Mouse (Mus musculus) CH12.LX (cell line): ENCODE data around the gene Cecr2. TPM values are rescaled to one million over a fixed set of nuclear protein-coding genes. Genes with fewer than 3 reads are reported as not detected.

ENCODE experiments used
- DNase-seq: peaks from one replicate; pipeline ENCODE4 v3.0.0-alpha.2; 2013; ENCODE audit errors: extremely low read depth
- H3K27ac ChIP-seq: 2 replicates; pipeline ENCODE4 v1.5.1; 2012; ENCODE audit warnings: low read depth, mild to moderate bottlenecking, control low read depth, moderate library complexity; ENCODE audit not compliant: insufficient read depth
- H3K27me3 ChIP-seq: replicated peaks from 2 replicates; pipeline ENCODE3; 2012; ENCODE audit warnings: inconsistent platforms
- H3K36me3 ChIP-seq, 2 experiments: replicated peaks in 1 of 2; 2 replicates each; pipeline versions ENCODE3 to v1.6.1; 2012; ENCODE audit warnings: inconsistent platforms in 1 of 2, low read length in 1 of 2, mild to moderate bottlenecking in 1 of 2, mixed read lengths in 1 of 2, moderate library complexity in 1 of 2; ENCODE audit not compliant: control insufficient read depth in 1 of 2, insufficient read depth in 1 of 2
- H3K4me1 ChIP-seq, 2 experiments: 2 replicates each; pipeline ENCODE4 v1.6.1; 2012; ENCODE audit warnings: inconsistent platforms in 1 of 2, moderate library complexity in 1 of 2; ENCODE audit not compliant: insufficient read depth in 2 of 2, control insufficient read depth in 1 of 2
- H3K4me2 ChIP-seq: 2 replicates; pipeline ENCODE4 v1.6.1; 2012; ENCODE audit warnings: low read depth, mild to moderate bottlenecking, control low read depth; ENCODE audit not compliant: poor library complexity, insufficient read depth, severe bottlenecking
- H3K4me3 ChIP-seq, 3 experiments: fragments of 150-350 bp in 1 of 3; sonication (generic) in 1 of 3; replicated peaks in 1 of 3; 2 replicates each; pipeline versions ENCODE3 to v1.5.1; 2011 to 2012; ENCODE audit warnings: low read depth in 2 of 3, low read length in 2 of 3, mild to moderate bottlenecking in 2 of 3, moderate library complexity in 2 of 3, control low read depth in 1 of 3, improper control_type of control experiment in 1 of 3, inconsistent platforms in 1 of 3, mixed read lengths in 1 of 3; ENCODE audit not compliant: poor library complexity in 1 of 3
- H3K79me2 ChIP-seq: replicated peaks from 2 replicates; pipeline ENCODE4 v1.6.1; 2012; ENCODE audit warnings: mild to moderate bottlenecking, moderate library complexity; ENCODE audit not compliant: control insufficient read depth, poor library complexity, insufficient read depth, severe bottlenecking; ENCODE audit errors: extremely low read depth
- H3K9ac ChIP-seq: 2 replicates; pipeline ENCODE4 v1.6.1; 2012; ENCODE audit warnings: low read depth, mild to moderate bottlenecking, control low read depth, moderate library complexity; ENCODE audit not compliant: insufficient read depth
- H3K9me3 ChIP-seq: replicated peaks from 2 replicates; pipeline ENCODE3; 2012; ENCODE audit warnings: low read length, inconsistent platforms, mixed read lengths
- BHLHE40 ChIP-seq: IDR thresholded peaks from 2 replicates; pipeline ENCODE4 v1.6.1; 2011; ENCODE audit warnings: mild to moderate bottlenecking, low read depth, low read length, improper control_type of control experiment
- CHD1 ChIP-seq: IDR thresholded peaks from 2 replicates; pipeline ENCODE4 v1.6.1; 2012; ENCODE audit warnings: low read depth, low read length, improper control_type of control experiment, inconsistent platforms
- CHD2 ChIP-seq: IDR thresholded peaks from 2 replicates; pipeline ENCODE4 v1.6.1; 2011; ENCODE audit warnings: low read length, improper control_type of control experiment
- EP300 ChIP-seq: IDR thresholded peaks from 2 replicates; pipeline ENCODE4 v1.6.1; 2011; ENCODE audit warnings: low read length, improper control_type of control experiment
- GABPA ChIP-seq: IDR thresholded peaks from 2 replicates; pipeline ENCODE4 v1.6.1; 2012; ENCODE audit warnings: low read depth, low read length, improper control_type of control experiment, inconsistent platforms; ENCODE audit not compliant: insufficient replicate concordance
- HCFC1 ChIP-seq: IDR thresholded peaks from 2 replicates; pipeline ENCODE4 v1.6.1; 2012; ENCODE audit warnings: low read depth, mild to moderate bottlenecking, inconsistent platforms, low read length, improper control_type of control experiment
- IRF4 ChIP-seq: IDR thresholded peaks from 2 replicates; pipeline ENCODE4 v1.6.1; 2014; ENCODE audit warnings: low read depth, mild to moderate bottlenecking, inconsistent platforms, low read length, improper control_type of control experiment
- JUN ChIP-seq: IDR thresholded peaks from 2 replicates; pipeline ENCODE4 v1.6.1; 2011; ENCODE audit warnings: low read depth, mild to moderate bottlenecking, low read length, improper control_type of control experiment, moderate library complexity; ENCODE audit not compliant: insufficient read depth
- JUND ChIP-seq: conservative IDR thresholded peaks from 2 replicates; pipeline ENCODE4 v1.6.1; 2011; ENCODE audit warnings: low read depth, low read length, improper control_type of control experiment
- KAT2A ChIP-seq: IDR thresholded peaks from 2 replicates; pipeline ENCODE4 v1.6.1; 2012; ENCODE audit warnings: low read length, improper control_type of control experiment, inconsistent platforms; ENCODE audit not compliant: insufficient replicate concordance
- MAFK ChIP-seq: IDR thresholded peaks from 2 replicates; pipeline ENCODE4 v1.6.1; 2011; ENCODE audit warnings: low read length, improper control_type of control experiment; ENCODE audit not compliant: insufficient replicate concordance
- MAX ChIP-seq: IDR thresholded peaks from 2 replicates; pipeline ENCODE4 v1.6.1; 2011; ENCODE audit warnings: low read length, improper control_type of control experiment
- MAZ ChIP-seq: IDR thresholded peaks from 2 replicates; pipeline ENCODE4 v1.6.1; 2012; ENCODE audit warnings: low read depth, mild to moderate bottlenecking, inconsistent platforms, low read length, improper control_type of control experiment, moderate library complexity
- MXI1 ChIP-seq: IDR thresholded peaks from 2 replicates; pipeline ENCODE4 v1.6.1; 2011; ENCODE audit warnings: mild to moderate bottlenecking, low read depth, low read length, improper control_type of control experiment
- MYC ChIP-seq: IDR thresholded peaks from 2 replicates; pipeline ENCODE4 v1.6.1; 2011; ENCODE audit warnings: low read depth, mild to moderate bottlenecking, improper control_type of control experiment, low read length
- NRF1 ChIP-seq: IDR thresholded peaks from 2 replicates; pipeline ENCODE4 v1.6.1; 2014; ENCODE audit warnings: low read depth, mild to moderate bottlenecking, inconsistent platforms, low read length, improper control_type of control experiment, moderate library complexity
- PAX5 ChIP-seq: IDR thresholded peaks from 2 replicates; pipeline ENCODE4 v1.6.1; 2012; ENCODE audit warnings: low read length, inconsistent platforms, mixed read lengths
- POLR2AphosphoS2 ChIP-seq: IDR thresholded peaks from 2 replicates; pipeline ENCODE4 v1.6.1; 2011; ENCODE audit warnings: low read depth, low read length, improper control_type of control experiment
- RAD21 ChIP-seq: IDR thresholded peaks from 2 replicates; pipeline ENCODE4 v1.6.1; 2011; ENCODE audit warnings: low read depth, mild to moderate bottlenecking, low read length, improper control_type of control experiment, moderate library complexity
- SIN3A ChIP-seq: IDR thresholded peaks from 2 replicates; pipeline ENCODE4 v1.6.1; 2012; ENCODE audit warnings: low read length, improper control_type of control experiment, inconsistent platforms
- SMC3 ChIP-seq: IDR thresholded peaks from 2 replicates; pipeline ENCODE4 v1.6.1; 2011; ENCODE audit warnings: low read depth, low read length, improper control_type of control experiment
- USF1 ChIP-seq: IDR thresholded peaks from 2 replicates; pipeline ENCODE4 v1.6.1; 2014; ENCODE audit warnings: low read depth, mild to moderate bottlenecking, inconsistent platforms, low read length, improper control_type of control experiment
- USF2 ChIP-seq: conservative IDR thresholded peaks from 2 replicates; pipeline ENCODE4 v1.6.1; 2011; ENCODE audit warnings: low read depth, low read length, improper control_type of control experiment
- ZC3H11A ChIP-seq: IDR thresholded peaks from 2 replicates; pipeline ENCODE4 v1.6.1; 2012; ENCODE audit warnings: low read depth, mild to moderate bottlenecking, inconsistent platforms, low read length, improper control_type of control experiment
- ZMIZ1 ChIP-seq: IDR thresholded peaks from 2 replicates; pipeline ENCODE4 v1.6.1; 2012; ENCODE audit warnings: low read depth, mild to moderate bottlenecking, inconsistent platforms, low read length, improper control_type of control experiment
- ZNF384 ChIP-seq: IDR thresholded peaks from 2 replicates; pipeline ENCODE4 v1.6.1; 2012; ENCODE audit warnings: low read depth, low read length, improper control_type of control experiment, inconsistent platforms
- dilution Hi-C: fragments of 300-500 bp; cut with MboI; formaldehyde crosslinking; loops from 2 replicates; pipeline ENCODE4 v1.14.3; 2020; ENCODE audit warnings: low sequenced_read_pairs; ENCODE audit not compliant: extremely low pct_unique_long_range_greater_than_20kb, extremely low pct_ligation_motif_present
- in situ Hi-C: fragments of 300-500 bp; cut with MboI; formaldehyde crosslinking; loops from 3 replicates; pipeline ENCODE4 v1.14.3; 2019; ENCODE audit warnings: low sequenced_read_pairs, low pct_ligation_motif_present, low pct_unique_long_range_greater_than_20kb, mixed read lengths
- polyA plus RNA-seq: library from polyadenylated mRNA; unstranded; fragments of >175 nt; gene quantifications from 2 replicates; pipeline ENCODE4 v1.2.1, GENCODE M21; 2012; ENCODE audit warnings: low read depth; ENCODE audit not compliant: insufficient read length
- total RNA-seq, 2 experiments: library from RNA; depleted of rRNA; stranded (reverse); fragments of 300-350 nt in 1 of 2; fragments of >200 nt in 1 of 2; gene quantifications; 2 replicates each; pipeline ENCODE4 v1.2.3; 2012 to 2014

Gene Cecr2
- total and polyA plus RNA-seq, 3 experiments = 6.6 to 15.0 (median 12.5) TPM

- H3K79me2 ChIP-seq = no peaks in the 10 kb centered on the region
- H3K4me3 ChIP-seq = no peak overlapping the region
- no peaks in the 10 kb centered on the region for H3K27me3 ChIP-seq
- H3K36me3 ChIP-seq = peaks cover 9 to 31% of the 10 kb centered on the region in 2 experiments
- no peak for TF ChIP-seq MXI1
- TF ChIP-seq IRF4 = no peak
- TF ChIP-seq POLR2AphosphoS2 = no peak
- TF ChIP-seq MYC = no peak
- no peak for TF ChIP-seq SMC3
- TF ChIP-seq JUN = no peak
- TF ChIP-seq RAD21 = no peak
- TF ChIP-seq ZMIZ1 = no peak
- TF ChIP-seq GABPA = no peak
- TF ChIP-seq ZNF384 = no peak
- TF ChIP-seq NRF1 = no peak
- no peak for TF ChIP-seq MAFK
- TF ChIP-seq BHLHE40 = no peak
- TF ChIP-seq MAZ = no peak
- no peak for TF ChIP-seq JUND
- no peak for TF ChIP-seq SIN3A
- no peak for TF ChIP-seq MAX
- TF ChIP-seq USF1 = no peak
- no peak for TF ChIP-seq USF2
- H3K4me1 ChIP-seq = peaks cover 0 to 12% of the 10 kb centered on the region in 2 experiments; a peak in 2 of 4 replicates
- in situ Hi-C loops (no loop called here), dilution Hi-C loops (no loop called here)
- H3K9me3 ChIP-seq = no peaks in the 10 kb centered on the region
- H3K4me2 ChIP-seq = no peak overlapping the region
- no peak overlapping the region for H3K27ac ChIP-seq
- H3K9ac ChIP-seq = no peak overlapping the region
- no peak for DNase-seq
Observed at GRCm38 (mm10) chr6:120777533-120777932, 111.4 kb downstream of the Cecr2 start.

GRCm38 (mm10) chr6:120778226-120778625 is 112.1 kb downstream of the Cecr2 start:
- no peaks in the 10 kb centered on the region for H3K79me2 ChIP-seq
- H3K9ac ChIP-seq = no peak overlapping the region
- H3K9me3 ChIP-seq = no peaks in the 10 kb centered on the region
- peaks cover 9 to 28% of the 10 kb centered on the region in 2 experiments for H3K36me3 ChIP-seq
- TF ChIP-seq KAT2A = no peak
- no peak for TF ChIP-seq RAD21
- no peak for TF ChIP-seq NRF1
- no peak for TF ChIP-seq MXI1
- TF ChIP-seq JUN = no peak
- no peak for TF ChIP-seq MYC
- TF ChIP-seq USF1 = no peak
- TF ChIP-seq EP300 = no peak
- TF ChIP-seq HCFC1 = no peak
- TF ChIP-seq ZC3H11A = no peak
- no peak for TF ChIP-seq CHD2
- TF ChIP-seq PAX5 = no peak
- TF ChIP-seq GABPA = no peak
- TF ChIP-seq CHD1 = no peak
- TF ChIP-seq ZMIZ1 = no peak
- no peaks in the 10 kb centered on the region for H3K27me3 ChIP-seq
- no peak overlapping the region for H3K27ac ChIP-seq
- in situ Hi-C loops = no loop called here
- no peak overlapping the region for H3K4me2 ChIP-seq
- DNase-seq = no peak
- dilution Hi-C loops = no loop called here
- H3K4me3 ChIP-seq = no peak overlapping the region
- peaks cover 0 to 8% of the 10 kb centered on the region in 2 experiments; a peak in 2 of 4 replicates for H3K4me1 ChIP-seq
